Mouse (Mus musculus) E14TG2a.4 (cell line): Measurements from ENCODE around the gene B4galt1.

ENCODE experiments used
- H3K27me3 ChIP-seq: 2 replicates; pipeline ENCODE4 v1.6.1; 2014; ENCODE audit warnings: low read length, control low read depth; ENCODE audit not compliant: insufficient read depth
- H3K36me3 ChIP-seq: 2 replicates; pipeline ENCODE4 v1.6.1; 2014; ENCODE audit warnings: low read length, control low read depth; ENCODE audit not compliant: insufficient read depth
- H3K4me1 ChIP-seq: replicated peaks from 2 replicates; pipeline ENCODE4 v1.6.1; 2014; ENCODE audit warnings: low read depth, low read length, control low read depth
- H3K4me3 ChIP-seq: replicated peaks from 2 replicates; pipeline ENCODE4 v1.5.1; 2014; ENCODE audit warnings: mild to moderate bottlenecking, low read length
- H3K9me3 ChIP-seq: 2 replicates; pipeline ENCODE4 v1.6.1; 2014; ENCODE audit warnings: low read length, control low read depth
- CTCF ChIP-seq: conservative IDR thresholded peaks from 2 replicates; pipeline ENCODE4 v1.5.1; 2014; ENCODE audit warnings: low read length
- NANOG ChIP-seq: IDR thresholded peaks from 2 replicates; pipeline ENCODE4 v1.6.1; 2014; ENCODE audit warnings: borderline replicate concordance, low read length, mixed read lengths
- POU5F1 ChIP-seq: IDR thresholded peaks from 2 replicates; pipeline ENCODE4 v1.6.1; 2014; ENCODE audit warnings: low read length, borderline replicate concordance

The B4galt1 gene

DNA sequence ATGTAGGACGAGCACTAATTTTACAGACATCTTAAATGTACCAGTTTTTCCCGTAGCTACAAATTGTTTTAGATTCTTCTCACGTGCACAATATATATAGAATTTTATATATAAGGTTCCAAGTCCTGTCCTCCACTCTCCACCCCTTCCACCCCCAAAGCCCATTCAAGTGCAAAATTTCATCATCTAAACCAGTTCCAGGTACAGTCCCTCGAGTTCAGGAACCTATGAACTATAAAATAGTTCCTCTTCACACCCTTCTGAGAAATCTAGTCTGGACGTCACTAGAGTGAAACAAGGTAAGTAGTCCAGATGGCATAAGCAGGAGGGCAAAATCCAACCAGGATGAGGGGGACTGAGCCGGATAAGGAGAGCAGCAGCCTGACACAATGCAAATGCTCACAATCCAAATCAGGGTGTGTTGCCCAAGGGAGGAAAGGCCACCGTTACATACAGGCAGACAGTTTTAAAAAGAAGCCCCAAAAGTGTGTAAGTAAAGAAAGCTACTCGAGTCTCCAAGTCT lies 4.1 kb upstream of the B4galt1 start:
- TF ChIP-seq POU5F1 (no peak), CTCF (no peak), NANOG (no peak)
- Histone ChIP-seq H3K36me3 (no peaks in the 10 kb centered on the region), H3K9me3 (no peaks in the 10 kb centered on the region), H3K27me3 (no peaks in the 10 kb centered on the region), H3K4me3 (no peak overlapping the region), H3K4me1 (peaks cover 61% of the 10 kb centered on the region)

DNA sequence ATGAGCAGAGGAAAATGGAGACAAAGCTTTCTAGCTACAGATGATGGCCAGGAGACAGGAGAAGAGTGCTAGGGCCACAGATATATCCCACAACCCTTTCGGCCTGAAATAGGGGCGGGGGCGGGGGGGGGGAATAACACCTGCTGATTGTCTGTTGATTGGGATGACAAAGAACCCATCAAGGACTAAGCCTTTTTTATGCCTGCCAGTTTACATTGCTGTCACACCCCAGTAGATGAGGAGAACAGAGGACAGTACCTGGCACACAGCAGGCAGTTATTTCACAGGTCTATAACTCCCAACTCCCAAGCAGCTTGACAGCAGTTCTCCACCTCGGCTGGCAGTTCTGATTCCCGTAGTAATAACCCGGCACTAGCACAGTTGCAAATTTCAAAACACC lies 2.8 kb upstream of the B4galt1 start:
- no peak overlapping the region for H3K4me3 ChIP-seq

GRCm38 (mm10) chr4:40854387-40854933 lies 655 bp upstream of the B4galt1 start:
- TF ChIP-seq NANOG = no peak
- TF ChIP-seq CTCF = no peak
- TF ChIP-seq POU5F1 = no peak
- Histone ChIP-seq H3K4me3 (peak overlapping the region; percentile 81), H3K4me1 (peaks cover 80% of the 10 kb centered on the region), H3K27me3 (no peaks in the 10 kb centered on the region), H3K36me3 (peaks cover 22% of the 10 kb centered on the region), H3K9me3 (no peaks in the 10 kb centered on the region)

More for the DNA sequence above, 2.8 kb upstream of the B4galt1 start:
- H3K4me1 ChIP-seq = peaks cover 70% of the 10 kb centered on the region
- TF ChIP-seq CTCF (no peak), NANOG (peak; percentile 89)
- 0 out of 2 replicates have a peak, but pooled peaks cover 3% of the 10 kb centered on the region for H3K36me3 ChIP-seq
- no peaks in the 10 kb centered on the region for H3K27me3 ChIP-seq
- no peaks in the 10 kb centered on the region for H3K9me3 ChIP-seq

- TF ChIP-seq NANOG (no peak), POU5F1 (no peak), CTCF (no peak)
- Histone ChIP-seq H3K4me3 (peak overlapping the region; percentile 92), H3K27me3 (no peaks in the 10 kb centered on the region), H3K36me3 (peaks cover 34% of the 10 kb centered on the region), H3K9me3 (no peaks in the 10 kb centered on the region), H3K4me1 (peaks cover 76% of the 10 kb centered on the region)
Observed at GRCm38 (mm10) chr4:40852861-40853564, 792 bp downstream of the B4galt1 start.

GRCm38 (mm10) chr4:40852249-40852781 lies 1.5 kb downstream of the B4galt1 start:
- Histone ChIP-seq H3K36me3 (peaks cover 41% of the 10 kb centered on the region), H3K4me1 (peaks cover 76% of the 10 kb centered on the region), H3K9me3 (no peaks in the 10 kb centered on the region), H3K4me3 (peak overlapping the region; percentile 92), H3K27me3 (no peaks in the 10 kb centered on the region)
- TF ChIP-seq NANOG = no peak
- TF ChIP-seq CTCF = no peak
- TF ChIP-seq POU5F1 = no peak

GRCm38 (mm10) chr4:40851763-40852248 lies 2.0 kb downstream of the B4galt1 start:
- no peaks in the 10 kb centered on the region for H3K27me3 ChIP-seq
- no peaks in the 10 kb centered on the region for H3K9me3 ChIP-seq
- H3K4me1 ChIP-seq = peaks cover 76% of the 10 kb centered on the region
- TF ChIP-seq CTCF (no peak), POU5F1 (no peak), NANOG (no peak)
- H3K4me3 ChIP-seq = peak overlapping the region; percentile 92; the same call in 1 of the 2 replicates
- H3K36me3 ChIP-seq = peaks cover 43% of the 10 kb centered on the region

DNA sequence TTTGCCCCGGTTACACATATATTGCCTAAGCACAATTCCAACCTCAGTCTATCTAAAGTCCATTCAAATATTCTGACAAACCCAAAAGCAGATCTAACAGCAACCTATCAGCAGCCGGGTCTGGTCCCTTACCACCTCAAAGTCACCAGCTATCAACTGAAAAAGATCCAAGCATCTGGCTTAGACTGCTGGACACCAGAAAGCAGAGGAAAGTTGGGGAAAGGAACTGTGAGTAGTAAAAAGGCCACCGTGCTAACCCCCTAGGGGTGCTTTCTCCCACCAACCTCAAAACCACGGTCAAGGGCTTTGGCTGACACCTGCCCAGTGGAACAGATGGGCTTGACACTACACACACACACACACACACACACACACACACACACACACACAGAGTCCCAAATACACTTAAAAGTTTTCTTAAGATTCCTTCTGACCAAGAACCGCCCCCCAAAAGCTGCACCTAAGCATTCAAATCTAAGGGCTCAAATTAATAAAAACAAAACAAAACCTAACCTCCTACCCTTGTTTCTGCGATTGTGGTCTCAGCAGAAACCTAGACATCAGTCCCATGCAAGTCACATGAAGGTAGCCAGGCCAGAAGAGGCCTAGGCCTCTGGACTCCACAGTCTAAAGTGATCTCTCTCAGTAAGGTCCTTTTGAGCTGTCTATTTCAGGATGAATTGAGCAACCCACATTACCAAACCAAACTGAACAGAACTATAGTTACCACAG lies 2.6 kb downstream of the B4galt1 start:
- no peak for TF ChIP-seq NANOG
- TF ChIP-seq CTCF = no peak
- TF ChIP-seq POU5F1 = no peak
- Histone ChIP-seq H3K36me3 (peaks cover 43% of the 10 kb centered on the region), H3K9me3 (no peaks in the 10 kb centered on the region), H3K4me3 (no peak overlapping the region), H3K4me1 (peaks cover 76% of the 10 kb centered on the region), H3K27me3 (no peaks in the 10 kb centered on the region)

DNA sequence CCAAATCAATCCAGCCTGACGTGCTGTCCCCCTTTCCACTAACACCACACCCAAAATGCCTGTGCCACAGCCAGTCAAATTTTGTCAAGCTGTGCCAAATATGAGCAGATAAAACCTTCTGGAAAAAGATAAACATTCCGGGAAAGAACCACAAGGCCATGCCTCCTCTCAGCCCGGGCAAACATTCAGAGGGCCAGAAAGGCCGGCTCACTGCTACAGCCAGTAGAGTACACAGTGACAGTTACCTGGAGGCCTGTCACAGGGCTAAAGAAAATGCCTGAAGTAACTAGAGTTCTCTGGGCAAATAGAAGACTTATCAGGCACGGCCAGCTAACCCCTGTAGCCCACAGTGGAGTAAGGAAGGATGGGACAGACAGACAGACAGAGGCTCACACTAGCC lies 3.2 kb downstream of the B4galt1 start:
- TF ChIP-seq POU5F1 = no peak
- TF ChIP-seq NANOG = no peak
- no peak for TF ChIP-seq CTCF
- H3K9me3 ChIP-seq = no peaks in the 10 kb centered on the region
- no peaks in the 10 kb centered on the region for H3K27me3 ChIP-seq
- peaks cover 77% of the 10 kb centered on the region for H3K4me1 ChIP-seq
- no peak overlapping the region for H3K4me3 ChIP-seq
- H3K36me3 ChIP-seq = peaks cover 43% of the 10 kb centered on the region
